Mouse (Mus musculus) small intestine, adult 2 months (tissue): Measurements from ENCODE around the gene Ssh2.

ENCODE experiments used
- CTCF ChIP-seq: fragments of 200-500 bp; IDR thresholded peaks from 2 replicates; pipeline ENCODE4 v1.5.1; 2012; ENCODE audit warnings: low read depth, mild to moderate bottlenecking, control low read depth, inconsistent platforms, low read length, moderate library complexity, mixed read lengths; ENCODE audit not compliant: insufficient replicate concordance, insufficient read length; ENCODE audit errors: extremely low read depth
- POLR2A ChIP-seq: fragments of 200-500 bp; IDR thresholded peaks from 2 replicates; pipeline ENCODE4 v1.6.1; 2012; ENCODE audit warnings: low read depth, mild to moderate bottlenecking, control low read depth, inconsistent platforms, low read length, moderate library complexity

DNA sequence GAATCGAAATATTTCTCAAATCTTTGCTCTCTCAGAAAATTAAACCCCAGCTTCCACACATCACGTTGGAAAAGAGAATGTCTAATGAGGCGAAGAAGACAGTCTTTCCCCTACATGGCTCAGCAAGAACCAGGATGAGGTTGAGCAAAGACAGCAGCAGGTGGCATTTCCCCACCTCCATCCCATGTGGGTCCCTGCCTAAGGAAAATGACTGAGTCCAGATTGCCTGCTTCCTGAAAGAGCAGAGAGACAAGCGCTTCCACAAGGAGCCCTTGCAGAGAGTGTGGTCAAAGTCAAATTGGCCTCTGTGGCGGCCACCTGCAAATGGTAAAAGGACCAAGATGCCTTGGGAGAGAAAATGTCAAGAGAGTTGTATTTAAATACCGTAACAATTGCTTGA lies 274.4 kb downstream of the Ssh2 start:
- TF ChIP-seq CTCF (no peak), POLR2A (no peak)
